Mouse (Mus musculus): ENCODE measurements around the gene Sfmbt2.

DNA sequence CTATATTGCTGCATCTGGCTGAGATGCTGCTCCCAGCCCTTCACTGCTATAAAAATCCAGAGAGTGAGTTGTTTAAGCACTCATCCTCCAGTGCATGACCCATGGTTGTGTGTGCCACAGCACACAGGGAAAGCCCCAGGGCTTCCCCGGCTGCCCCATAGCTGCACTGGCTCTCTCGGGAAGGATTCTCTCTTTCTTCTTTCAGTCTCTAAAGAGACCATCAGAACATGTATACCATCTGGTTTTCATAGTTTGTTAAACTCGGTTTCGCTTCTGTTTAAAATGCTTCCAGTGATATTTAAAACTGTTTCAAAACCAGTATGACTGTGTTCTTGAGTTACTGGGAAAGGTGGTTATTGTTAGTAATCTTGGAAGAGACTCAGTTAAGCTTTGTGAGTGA is 47.1 kb upstream of the Sfmbt2 start:
- no peak for TF ChIP-seq CTCF (IDR thresholded peaks at IDR 0.05; ENCODE audit: borderline replicate concordance, insufficient read depth, low read length)
- no peak for TF ChIP-seq POLR2A (IDR thresholded peaks at IDR 0.05; ENCODE audit: low read depth, low read length)
